Mouse (Mus musculus) spleen, adult 2 months (tissue): ENCODE data around the gene C2. TPM values are rescaled to one million over a fixed set of nuclear protein-coding genes. Genes with fewer than 3 reads are reported as not detected.

ENCODE experiments used
- DNase-seq, 2 experiments: peaks; one replicate each; pipeline versions ENCODE4 v3.0.0 to v3.0.0-alpha.2; 2012 to 2021; ENCODE audit warnings: low spot score in 2 of 2, low read depth in 1 of 2
- H3K27ac ChIP-seq: fragments of 200-500 bp; 2 replicates; pipeline ENCODE4 v1.5.1; 2012; ENCODE audit warnings: low read length, inconsistent platforms; ENCODE audit not compliant: insufficient read depth
- H3K27me3 ChIP-seq: fragments of 200-500 bp; 2 replicates; pipeline ENCODE4 v1.6.1; 2012; ENCODE audit warnings: mild to moderate bottlenecking, moderate library complexity, low read length, inconsistent platforms; ENCODE audit not compliant: control insufficient read depth, insufficient read depth
- H3K36me3 ChIP-seq: fragments of 200-500 bp; 2 replicates; pipeline ENCODE4 v1.6.1; 2012; ENCODE audit warnings: mild to moderate bottlenecking, low read length, inconsistent platforms; ENCODE audit not compliant: control insufficient read depth, insufficient read depth
- H3K4me1 ChIP-seq: fragments of 200-500 bp; 2 replicates; pipeline ENCODE4 v1.6.1; 2011; ENCODE audit warnings: inconsistent platforms; ENCODE audit not compliant: control insufficient read depth, insufficient read depth, insufficient read length
- H3K4me3 ChIP-seq: fragments of 200-500 bp; 2 replicates; pipeline ENCODE4 v1.5.1; 2011; ENCODE audit warnings: mild to moderate bottlenecking, inconsistent platforms; ENCODE audit not compliant: insufficient read depth, insufficient read length; ENCODE audit errors: extremely low read depth
- CTCF ChIP-seq: fragments of 200-500 bp; IDR thresholded peaks from 2 replicates; pipeline ENCODE4 v1.5.1; 2011; ENCODE audit warnings: mild to moderate bottlenecking, inconsistent platforms; ENCODE audit not compliant: insufficient read depth, insufficient read length, insufficient replicate concordance; ENCODE audit errors: extremely low read depth
- POLR2A ChIP-seq: fragments of 200-500 bp; IDR thresholded peaks from 2 replicates; pipeline ENCODE4 v1.6.1; 2011; ENCODE audit warnings: low read depth, low read length, inconsistent platforms
- WGBS: fragments of 180-500 bp; shearing (Covaris S2); methylation state at CpG from one replicate; pipeline ENCODE4 v1.1.7; 2018; 5-methylcytosine and 5-hydroxymethylcytosine counted together
- polyA plus RNA-seq: library from polyadenylated mRNA; depleted of rRNA; stranded (reverse); fragments of >200 nt; gene quantifications from 2 replicates; pipeline ENCODE4 v1.2.3, GENCODE M21; 2012

The C2 gene
- polyA plus RNA-seq, 1 experiment, result 15.9 TPM

- Histone ChIP-seq H3K27me3 (no peaks in the 10 kb centered on the region), H3K4me1 (peaks cover 4% of the 10 kb centered on the region; the same call in 1 of the 2 replicates), H3K27ac (no peak overlapping the region), H3K4me3 (no peak overlapping the region), H3K36me3 (no peaks in the 10 kb centered on the region)
- no peak for DNase-seq
- TF ChIP-seq POLR2A, result no peak
- TF ChIP-seq CTCF, result no peak
- WGBS, result 91% methylated on average over 18 of the region's 18 CpGs
These were observed 29.4 kb upstream of the C2 start for GRCm38 (mm10) chr17:34927306-34928019.

GRCm38 (mm10) chr17:34924258-34924657 is 26.2 kb upstream of the C2 start:
- 47% methylated on average over 5 of the region's 5 CpGs for WGBS
- Histone ChIP-seq H3K4me1 (no peaks in the 10 kb centered on the region), H3K36me3 (no peaks in the 10 kb centered on the region), H3K4me3 (no peak overlapping the region), H3K27me3 (no peaks in the 10 kb centered on the region), H3K27ac (no peak overlapping the region)
- no peak for DNase-seq
- no peak for TF ChIP-seq CTCF
- TF ChIP-seq POLR2A, result no peak

GRCm38 (mm10) chr17:34922939-34923338 is 24.9 kb upstream of the C2 start:
- DNase-seq, result no peak
- no peak overlapping the region for H3K4me3 ChIP-seq
- no peaks in the 10 kb centered on the region for H3K36me3 ChIP-seq
- no peak overlapping the region for H3K27ac ChIP-seq
- H3K27me3 ChIP-seq, result no peaks in the 10 kb centered on the region
- WGBS, result 68% methylated on average over 6 of the region's 6 CpGs
- H3K4me1 ChIP-seq, result no peaks in the 10 kb centered on the region
- TF ChIP-seq POLR2A, result no peak
- no peak for TF ChIP-seq CTCF

- 79% methylated on average over 9 of the region's 9 CpGs for WGBS
- DNase-seq, result no peak
- TF ChIP-seq CTCF (no peak), POLR2A (no peak)
- no peaks in the 10 kb centered on the region for H3K27me3 ChIP-seq
- peaks cover 5% of the 10 kb centered on the region for H3K36me3 ChIP-seq
- H3K4me1 ChIP-seq, result peaks cover 3% of the 10 kb centered on the region; the same call in 1 of the 2 replicates
- no peak overlapping the region for H3K27ac ChIP-seq
- no peak overlapping the region for H3K4me3 ChIP-seq
These were observed 19.1 kb upstream of the C2 start for GRCm38 (mm10) chr17:34917188-34917587.

DNA sequence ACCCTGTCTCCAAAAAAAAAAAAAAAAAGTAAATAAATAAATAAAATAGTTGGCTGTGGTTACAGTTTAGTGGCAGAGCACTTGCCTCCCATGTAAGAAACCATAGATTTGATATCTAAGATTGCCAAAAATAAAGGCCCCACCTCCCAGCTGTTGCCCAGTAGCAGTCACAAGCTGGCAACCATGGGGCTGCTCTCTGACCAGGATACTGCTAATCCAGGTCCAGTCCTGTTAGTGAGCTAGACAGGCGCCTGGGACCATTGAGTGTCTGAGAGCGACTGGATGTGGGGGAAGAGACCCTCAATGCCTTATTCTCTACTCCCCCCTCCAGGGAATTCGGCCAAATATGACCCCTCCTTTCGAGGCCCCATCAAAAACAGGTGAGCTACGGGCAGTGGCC is 18.3 kb upstream of the C2 start:
- WGBS, result 83% methylated on average over 5 of the region's 5 CpGs
- Histone ChIP-seq H3K27me3 (no peaks in the 10 kb centered on the region), H3K27ac (no peak overlapping the region), H3K4me3 (no peak overlapping the region), H3K4me1 (peaks cover 3% of the 10 kb centered on the region; the same call in 1 of the 2 replicates), H3K36me3 (peaks cover 6% of the 10 kb centered on the region)
- DNase-seq, result no peak
- TF ChIP-seq POLR2A (no peak), CTCF (no peak)

DNA sequence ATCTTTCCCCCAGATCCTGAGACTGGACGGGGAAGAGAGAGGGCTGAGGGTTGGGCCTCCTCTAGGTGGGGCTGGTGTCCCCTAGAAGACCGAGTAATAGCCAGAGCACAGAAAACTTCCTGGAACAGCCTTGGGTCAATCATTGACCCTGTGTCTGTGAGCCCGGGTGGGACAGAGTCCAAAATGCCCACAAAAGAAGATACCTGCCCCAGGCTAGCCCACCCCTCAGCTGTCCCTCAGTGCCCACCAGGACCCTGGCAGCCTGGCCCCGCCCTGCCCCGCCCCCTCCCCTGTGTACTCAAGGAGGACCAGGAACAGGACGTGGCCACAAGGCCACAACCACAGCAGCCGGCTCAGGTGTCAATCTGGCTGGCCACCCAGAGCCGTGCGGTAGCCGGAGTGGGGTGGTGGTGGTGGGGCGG is 17.4 kb upstream of the C2 start:
- 21% methylated on average over 11 of the region's 11 CpGs for WGBS
- Histone ChIP-seq H3K36me3 (peaks cover 15% of the 10 kb centered on the region), H3K27me3 (no peaks in the 10 kb centered on the region), H3K4me3 (no peak overlapping the region), H3K4me1 (peaks cover 3% of the 10 kb centered on the region; the same call in 1 of the 2 replicates), H3K27ac (no peak overlapping the region)
- TF ChIP-seq POLR2A (no peak), CTCF (0 out of 2 replicates have a peak, but pooled peaks have one; percentile 4)
- no peak for DNase-seq
